Mouse (Mus musculus) heart, adult 8-10 months (tissue): ENCODE results near the gene Cdc5l. TPM values are rescaled to one million over a fixed set of nuclear protein-coding genes. Genes with fewer than 3 reads are reported as not detected.

ENCODE experiments used
- DNase-seq: peaks from one replicate; pipeline ENCODE4 v3.0.0; 2022; ENCODE audit warnings: low spot score
- total RNA-seq, 4 experiments: library from RNA; stranded (reverse); gene quantifications; 2 replicates each; pipeline ENCODE4 v1.2.4; 2022

Cdc5l gene
- total RNA-seq, 4 experiments from 2014 or later: 36.1 to 40.2 (median 38.7) TPM

- no peak for DNase-seq
Measured at GRCm38 (mm10) chr17:45370535-45370934, 63.0 kb downstream of the Cdc5l start.

GRCm38 (mm10) chr17:45364871-45365270, 68.7 kb downstream of the Cdc5l start:
- DNase-seq: no peak

GRCm38 (mm10) chr17:45360950-45361349, 72.6 kb downstream of the Cdc5l start:
- DNase-seq: no peak

DNA sequence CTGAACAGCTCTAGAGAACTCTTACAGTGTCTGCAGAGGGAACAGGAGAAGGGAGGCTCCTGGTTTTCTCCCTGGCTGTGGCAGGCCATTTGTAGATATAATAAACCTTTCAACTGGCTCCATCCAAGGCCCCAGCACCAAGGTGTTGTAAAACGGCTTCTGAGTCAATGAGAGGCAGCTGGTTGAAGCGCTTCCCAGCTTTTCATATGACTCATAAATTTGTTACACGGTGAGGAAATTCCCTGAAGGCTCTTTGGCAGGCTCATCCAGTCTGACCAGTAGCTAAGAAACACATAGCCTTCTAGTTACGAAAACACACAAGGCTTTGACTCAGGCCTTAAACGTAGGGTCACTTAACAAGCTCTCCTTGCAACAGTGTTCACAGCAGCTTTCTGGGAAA, 74.1 kb downstream of the Cdc5l start:
- peak; percentile 50 for DNase-seq

GRCm38 (mm10) chr17:45356431-45356830, 77.1 kb downstream of the Cdc5l start:
- no peak for DNase-seq

GRCm38 (mm10) chr17:45347951-45348350, 85.6 kb downstream of the Cdc5l start:
- DNase-seq: no peak

Other genes with a start within 250 kb of the Cdc5l start
- gene Spats1, start 41.7 kb upstream of the Cdc5l start, total RNA-seq: under 1 TPM in 3 of 4 experiments, not detected in 1; 0.28 to 0.47 (median 0.38) TPM
- gene Aars2, start 73.1 kb upstream of the Cdc5l start, total RNA-seq: 10 to 100 TPM; 18.7 to 21.1 (median 19.9) TPM
- not detected for gene Tcte1, start 89.7 kb upstream of the Cdc5l start, total RNA-seq
- under 1 TPM in 1 of 4 experiments, not detected in 3; 0.09 TPM for gene Tmem151b, start 115.9 kb upstream of the Cdc5l start, total RNA-seq
- gene Nfkbie, start 122.0 kb upstream of the Cdc5l start, total RNA-seq: 1 to 10 TPM in 3 of 4 experiments, under 1 TPM in 1; 0.65 to 1.5 (median 1.3) TPM
- 10 to 100 TPM; 23.1 to 27.9 (median 25.3) TPM for gene Slc35b2, start 130.1 kb upstream of the Cdc5l start, total RNA-seq
- gene Hsp90ab1, start 139.5 kb upstream of the Cdc5l start, total RNA-seq: 1,000 to 10,000 TPM; 1,121 to 1,613 (median 1,357) TPM
- gene Slc29a1, start 165.9 kb upstream of the Cdc5l start, total RNA-seq: 10 to 100 TPM; 58.9 to 70.8 (median 66.9) TPM
- gene Mymx, start 168.4 kb upstream of the Cdc5l start, total RNA-seq: not detected
- under 1 TPM in 1 of 4 experiments, not detected in 3; 0.97 TPM for gene Capn11, start 225.6 kb upstream of the Cdc5l start, total RNA-seq